Mouse (Mus musculus): ENCODE measurements at regions not wholly inside any gene's neighbourhood (a gene's known extent, or its start where the extent isn't known, plus 50 kb on each side); places are given as distances from the start of the nearest gene placed in this dataset.
"Not testable (repeated sequence)": the region's sequence is repeated elsewhere in the genome, so short reads cannot be mapped to it uniquely, and the experiment has no call there.

GRCm38 (mm10) chr8:7323067-7323675 is 1337.9 kb downstream of the Efnb2 start:
- Histone ChIP-seq H3K4me3 (ENCODE audit: low read depth, low read length) (no peak overlapping the region), H3K4me1 (ENCODE audit: control insufficient read depth, insufficient read depth, low read length) (no peaks in the 10 kb centered on the region), H3K4me2 (ENCODE audit: low read length) (no peak overlapping the region), H3K27ac (ENCODE audit: low read length) (no peak overlapping the region), H3K36me3 (ENCODE audit: control insufficient read depth, insufficient read depth, low read length) (no peaks in the 10 kb centered on the region), H3K9me3 (replicated peaks; ENCODE audit: control insufficient read depth, low read length, poor library complexity, severe bottlenecking) (no peaks in the 10 kb centered on the region), H3K9ac (ENCODE audit: low read depth, low read length) (no peak overlapping the region), H3K27me3 (ENCODE audit: control insufficient read depth, insufficient read depth, low read depth, low read length) (no peaks in the 10 kb centered on the region)
- ATAC-seq, result no peak
- WGBS, result 52% methylated on average over 3 of the region's 3 CpGs

GRCm38 (mm10) chr8:7322376-7323066 is 1338.5 kb downstream of the Efnb2 start:
- no peak for ATAC-seq
- Histone ChIP-seq H3K4me1 (ENCODE audit: control insufficient read depth, insufficient read depth, low read length) (no peaks in the 10 kb centered on the region), H3K4me2 (ENCODE audit: low read length) (0 out of 2 replicates have a peak overlapping the region, but pooled peaks have one; percentile 2), H3K36me3 (ENCODE audit: control insufficient read depth, insufficient read depth, low read length) (no peaks in the 10 kb centered on the region), H3K4me3 (ENCODE audit: low read depth, low read length) (no peak overlapping the region), H3K9me3 (replicated peaks; ENCODE audit: control insufficient read depth, low read length, poor library complexity, severe bottlenecking) (no peaks in the 10 kb centered on the region), H3K27ac (ENCODE audit: low read length) (no peak overlapping the region), H3K27me3 (ENCODE audit: control insufficient read depth, insufficient read depth, low read depth, low read length) (no peaks in the 10 kb centered on the region), H3K9ac (ENCODE audit: low read depth, low read length) (no peak overlapping the region)
- 15% methylated on average over 12 of the region's 12 CpGs for WGBS

GRCm38 (mm10) chr8:7316806-7317355 is 1344.2 kb downstream of the Efnb2 start:
- no peaks in the 10 kb centered on the region for H3K27me3 ChIP-seq (ENCODE audit: control insufficient read depth, insufficient read depth, low read depth, low read length)
- no peak overlapping the region for H3K4me3 ChIP-seq (ENCODE audit: low read depth, low read length)
- no peak for ATAC-seq
- no peaks in the 10 kb centered on the region; the same call in 1 of the 2 replicates for H3K9me3 ChIP-seq (replicated peaks; ENCODE audit: control insufficient read depth, low read length, poor library complexity, severe bottlenecking)
- no peaks in the 10 kb centered on the region for H3K4me1 ChIP-seq (ENCODE audit: control insufficient read depth, insufficient read depth, low read length)
- WGBS, result 70% methylated on average over 4 of the region's 4 CpGs
- no peak overlapping the region for H3K27ac ChIP-seq (ENCODE audit: low read length)
- H3K36me3 ChIP-seq (ENCODE audit: control insufficient read depth, insufficient read depth, low read length), result no peaks in the 10 kb centered on the region
- no peak overlapping the region for H3K4me2 ChIP-seq (ENCODE audit: low read length)
- H3K9ac ChIP-seq (ENCODE audit: low read depth, low read length), result no peak overlapping the region

GRCm38 (mm10) chr8:7309239-7309638 is 1351.8 kb downstream of the Efnb2 start:
- H3K4me3 ChIP-seq (ENCODE audit: low read depth, low read length), result no peak overlapping the region
- H3K9ac ChIP-seq (ENCODE audit: low read depth, low read length), result no peak overlapping the region
- H3K9me3 ChIP-seq (replicated peaks; ENCODE audit: control insufficient read depth, low read length, poor library complexity, severe bottlenecking), result no peaks in the 10 kb centered on the region; the same call in 1 of the 2 replicates
- H3K27ac ChIP-seq (ENCODE audit: low read length), result no peak overlapping the region
- H3K4me1 ChIP-seq (ENCODE audit: control insufficient read depth, insufficient read depth, low read length), result no peaks in the 10 kb centered on the region
- no peak for ATAC-seq
- H3K36me3 ChIP-seq (ENCODE audit: control insufficient read depth, insufficient read depth, low read length), result no peaks in the 10 kb centered on the region
- WGBS, result 97% methylated on average over 2 of the region's 2 CpGs
- H3K4me2 ChIP-seq (ENCODE audit: low read length), result no peak overlapping the region
- no peaks in the 10 kb centered on the region for H3K27me3 ChIP-seq (ENCODE audit: control insufficient read depth, insufficient read depth, low read depth, low read length)

GRCm38 (mm10) chr8:7289361-7289760 is 1371.7 kb downstream of the Efnb2 start:
- Histone ChIP-seq H3K36me3 (ENCODE audit: control insufficient read depth, insufficient read depth, low read length) (no peaks in the 10 kb centered on the region), H3K4me3 (ENCODE audit: low read depth, low read length) (no peak overlapping the region), H3K27me3 (ENCODE audit: control insufficient read depth, insufficient read depth, low read depth, low read length) (no peaks in the 10 kb centered on the region), H3K9ac (ENCODE audit: low read depth, low read length) (no peak overlapping the region), H3K9me3 (replicated peaks; ENCODE audit: control insufficient read depth, low read length, poor library complexity, severe bottlenecking) (no peaks in the 10 kb centered on the region), H3K4me1 (ENCODE audit: control insufficient read depth, insufficient read depth, low read length) (no peaks in the 10 kb centered on the region), H3K4me2 (ENCODE audit: low read length) (no peak overlapping the region), H3K27ac (ENCODE audit: low read length) (no peak overlapping the region)
- no peak for ATAC-seq
- 67% methylated on average over 7 of the region's 7 CpGs for WGBS

GRCm38 (mm10) chr8:7286581-7286980 is 1374.5 kb downstream of the Efnb2 start:
- 91% methylated on average over 1 of the region's 1 CpGs for WGBS
- ATAC-seq, result no peak

GRCm38 (mm10) chr8:7267406-7267805 is 1393.6 kb downstream of the Efnb2 start:
- H3K4me2 ChIP-seq (ENCODE audit: low read length), result no peak overlapping the region
- H3K27ac ChIP-seq (ENCODE audit: low read length), result no peak overlapping the region
- ATAC-seq, result no peak
- H3K9ac ChIP-seq (ENCODE audit: low read depth, low read length), result no peak overlapping the region
- no peaks in the 10 kb centered on the region for H3K9me3 ChIP-seq (replicated peaks; ENCODE audit: control insufficient read depth, low read length, poor library complexity, severe bottlenecking)
- WGBS, result 68% methylated on average over 3 of the region's 3 CpGs
- no peak overlapping the region for H3K4me3 ChIP-seq (ENCODE audit: low read depth, low read length)
- H3K4me1 ChIP-seq (ENCODE audit: control insufficient read depth, insufficient read depth, low read length), result no peaks in the 10 kb centered on the region
- H3K27me3 ChIP-seq (ENCODE audit: control insufficient read depth, insufficient read depth, low read depth, low read length), result no peaks in the 10 kb centered on the region
- H3K36me3 ChIP-seq (ENCODE audit: control insufficient read depth, insufficient read depth, low read length), result no peaks in the 10 kb centered on the region

More at GRCm38 (mm10) chr8:7286581-7286980, 1374.5 kb downstream of the Efnb2 start:
- Histone ChIP-seq H3K36me3 (ENCODE audit: control insufficient read depth, insufficient read depth, low read length) (no peaks in the 10 kb centered on the region), H3K27me3 (ENCODE audit: control insufficient read depth, insufficient read depth, low read depth, low read length) (no peaks in the 10 kb centered on the region), H3K4me2 (ENCODE audit: low read length) (no peak overlapping the region), H3K4me1 (ENCODE audit: control insufficient read depth, insufficient read depth, low read length) (no peaks in the 10 kb centered on the region), H3K9me3 (replicated peaks; ENCODE audit: control insufficient read depth, low read length, poor library complexity, severe bottlenecking) (no peaks in the 10 kb centered on the region), H3K4me3 (ENCODE audit: low read depth, low read length) (no peak overlapping the region), H3K9ac (ENCODE audit: low read depth, low read length) (no peak overlapping the region), H3K27ac (ENCODE audit: low read length) (no peak overlapping the region)

GRCm38 (mm10) chr8:7254336-7254735 is 1406.7 kb downstream of the Efnb2 start:
- not testable (repeated sequence) for H3K4me3 ChIP-seq (ENCODE audit: low read depth, low read length)

GRCm38 (mm10) chr8:7240321-7240720 is 1420.7 kb downstream of the Efnb2 start:
- H3K4me3 ChIP-seq (ENCODE audit: low read depth, low read length), result no peak overlapping the region
- no peaks in the 10 kb centered on the region for H3K9me3 ChIP-seq (replicated peaks; ENCODE audit: control insufficient read depth, low read length, poor library complexity, severe bottlenecking)
- no peak overlapping the region for H3K27ac ChIP-seq (ENCODE audit: low read length)
- no peak overlapping the region for H3K4me2 ChIP-seq (ENCODE audit: low read length)
- no peaks in the 10 kb centered on the region for H3K27me3 ChIP-seq (ENCODE audit: control insufficient read depth, insufficient read depth, low read depth, low read length)
- no peak overlapping the region for H3K9ac ChIP-seq (ENCODE audit: low read depth, low read length)
- 94% methylated on average over 1 of the region's 1 CpGs for WGBS
- H3K4me1 ChIP-seq (ENCODE audit: control insufficient read depth, insufficient read depth, low read length), result no peaks in the 10 kb centered on the region
- no peaks in the 10 kb centered on the region for H3K36me3 ChIP-seq (ENCODE audit: control insufficient read depth, insufficient read depth, low read length)
- ATAC-seq, result no peak

More at GRCm38 (mm10) chr8:7254336-7254735, 1406.7 kb downstream of the Efnb2 start:
- not testable (repeated sequence) for ATAC-seq; H3K36me3 ChIP-seq (ENCODE audit: control insufficient read depth, insufficient read depth, low read length); H3K4me1 ChIP-seq (ENCODE audit: control insufficient read depth, insufficient read depth, low read length); H3K9ac ChIP-seq (ENCODE audit: low read depth, low read length); H3K9me3 ChIP-seq (replicated peaks; ENCODE audit: control insufficient read depth, low read length, poor library complexity, severe bottlenecking); H3K27me3 ChIP-seq (ENCODE audit: control insufficient read depth, insufficient read depth, low read depth, low read length); H3K4me2 ChIP-seq (ENCODE audit: low read length); H3K27ac ChIP-seq (ENCODE audit: low read length)
- 89% methylated on average over 9 of the region's 9 CpGs for WGBS
